Mouse (Mus musculus): ENCODE data around the gene Cers2. TPM values are rescaled to one million over a fixed set of nuclear protein-coding genes. Genes with fewer than 3 reads are reported as not detected.
"Not testable (repeated sequence)": the region's sequence is repeated elsewhere in the genome, so short reads cannot be mapped to it uniquely, and the experiment has no call there.

The Cers2 gene
- total RNA-seq, 2 experiments from 2014 or later, result 191 to 231 TPM

DNA sequence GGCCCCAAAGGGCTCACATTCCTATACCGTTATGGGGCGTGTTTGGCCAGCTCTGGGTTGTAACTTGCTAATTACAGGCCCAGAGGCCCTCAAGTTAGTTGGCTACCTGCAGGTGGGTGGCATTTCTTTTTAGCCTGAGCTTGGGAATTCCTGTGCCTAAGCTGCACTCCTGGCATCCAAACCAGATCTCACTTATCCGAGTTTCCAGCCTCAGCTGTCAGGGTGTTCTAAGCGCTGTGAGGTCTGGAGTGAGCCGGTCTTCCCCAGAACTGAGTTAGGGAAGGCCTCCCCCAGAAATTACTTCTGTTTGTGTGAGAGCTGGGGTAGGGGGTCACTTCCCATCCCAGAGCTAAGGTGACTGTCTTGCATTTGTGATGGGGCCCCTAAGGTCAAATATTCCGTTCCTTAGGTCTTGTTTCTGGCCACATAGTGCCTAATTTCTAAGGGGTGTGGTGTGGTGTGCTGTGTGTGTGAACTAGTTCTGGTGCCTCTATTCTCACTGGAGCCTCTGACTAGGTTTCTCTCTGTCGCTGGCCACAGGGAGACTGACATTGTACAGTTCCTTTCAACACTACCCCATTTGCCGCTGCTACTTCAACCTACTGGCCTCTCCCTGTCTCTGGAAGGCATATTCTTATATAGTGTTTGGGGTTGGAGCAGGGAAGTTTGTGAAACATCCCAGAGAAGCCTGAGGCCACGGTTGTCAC, 1.4 kb downstream of the Cers2 start:
- DNase-seq (ENCODE audit: low spot score in 2 of 2), result no peak

DNA sequence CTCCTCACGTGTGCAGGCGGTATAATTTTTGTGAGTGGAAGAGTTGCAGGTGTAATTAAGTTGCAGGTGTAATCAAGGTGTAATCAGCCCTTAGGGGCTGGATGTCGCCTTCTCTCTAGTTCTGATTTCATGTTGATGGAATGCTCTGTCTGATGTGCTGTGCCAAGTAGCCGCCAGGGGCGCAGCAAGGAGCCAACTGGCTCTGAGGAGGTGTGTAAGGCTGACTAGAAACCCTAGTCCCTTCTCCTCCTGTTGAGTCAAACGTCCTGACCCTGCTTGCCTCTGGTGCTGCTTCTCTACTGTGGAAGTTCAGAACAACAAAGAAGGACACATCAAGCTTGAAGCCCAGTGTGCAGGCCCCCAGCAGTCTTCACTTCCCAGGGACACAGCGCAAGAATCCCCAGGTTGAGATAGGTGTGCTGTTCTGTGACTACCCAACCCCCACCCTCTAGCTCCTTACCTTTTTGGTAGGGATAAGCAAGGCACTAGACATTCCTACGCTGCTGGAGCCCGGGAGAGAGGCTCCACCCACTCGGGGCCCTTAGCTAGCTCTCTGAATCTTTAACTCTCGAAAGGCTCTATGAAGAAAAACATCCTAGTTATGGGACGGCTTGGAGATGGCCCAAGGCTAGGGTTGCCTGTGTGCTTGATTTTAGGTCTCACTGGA, 3.0 kb downstream of the Cers2 start:
- peak in 1 of 2 experiments; percentile 46 for DNase-seq (ENCODE audit: low spot score in 2 of 2)

DNA sequence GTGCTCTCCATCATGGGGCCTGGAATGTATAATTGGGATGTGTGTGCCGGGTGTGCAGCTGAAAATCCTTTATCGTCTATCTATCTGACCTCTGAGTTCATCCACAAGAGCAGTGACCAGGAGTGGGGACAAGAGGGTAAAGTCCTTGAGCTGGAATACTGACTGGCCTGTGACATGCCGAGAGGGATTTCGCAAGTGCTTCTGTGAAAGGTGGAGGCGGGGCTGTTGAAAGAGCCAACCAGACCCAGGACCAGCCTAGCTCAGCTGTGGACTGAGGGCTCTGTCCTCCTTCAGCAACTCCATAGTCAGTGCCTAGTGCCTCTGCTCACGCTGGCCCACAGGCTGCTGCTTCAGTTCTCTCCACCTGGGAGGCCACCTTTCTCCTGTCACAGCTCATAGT, 4.0 kb downstream of the Cers2 start:
- peak; percentile 55 to 69 for DNase-seq (ENCODE audit: low spot score in 2 of 2)

DNA sequence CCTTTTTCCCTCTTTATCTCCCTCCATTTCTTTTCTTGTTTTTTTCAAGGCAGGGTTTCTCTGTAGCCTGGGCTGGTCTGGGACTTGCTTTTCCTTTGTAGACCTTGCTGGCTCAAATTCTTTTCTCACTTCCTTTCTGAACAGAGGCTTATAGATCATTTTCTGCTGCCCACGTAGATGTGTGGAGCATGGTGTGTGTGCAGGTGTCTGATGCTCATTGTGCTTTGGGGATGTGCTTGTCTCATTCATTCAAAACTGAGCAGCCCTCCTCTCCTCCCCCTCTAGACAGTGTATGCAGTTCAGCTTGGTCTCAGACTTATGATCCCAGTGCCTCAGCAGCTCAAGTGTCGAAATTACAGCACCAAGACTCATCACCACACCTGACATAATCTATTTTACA, 4.5 kb downstream of the Cers2 start:
- DNase-seq (ENCODE audit: low spot score in 2 of 2), result no peak

DNA sequence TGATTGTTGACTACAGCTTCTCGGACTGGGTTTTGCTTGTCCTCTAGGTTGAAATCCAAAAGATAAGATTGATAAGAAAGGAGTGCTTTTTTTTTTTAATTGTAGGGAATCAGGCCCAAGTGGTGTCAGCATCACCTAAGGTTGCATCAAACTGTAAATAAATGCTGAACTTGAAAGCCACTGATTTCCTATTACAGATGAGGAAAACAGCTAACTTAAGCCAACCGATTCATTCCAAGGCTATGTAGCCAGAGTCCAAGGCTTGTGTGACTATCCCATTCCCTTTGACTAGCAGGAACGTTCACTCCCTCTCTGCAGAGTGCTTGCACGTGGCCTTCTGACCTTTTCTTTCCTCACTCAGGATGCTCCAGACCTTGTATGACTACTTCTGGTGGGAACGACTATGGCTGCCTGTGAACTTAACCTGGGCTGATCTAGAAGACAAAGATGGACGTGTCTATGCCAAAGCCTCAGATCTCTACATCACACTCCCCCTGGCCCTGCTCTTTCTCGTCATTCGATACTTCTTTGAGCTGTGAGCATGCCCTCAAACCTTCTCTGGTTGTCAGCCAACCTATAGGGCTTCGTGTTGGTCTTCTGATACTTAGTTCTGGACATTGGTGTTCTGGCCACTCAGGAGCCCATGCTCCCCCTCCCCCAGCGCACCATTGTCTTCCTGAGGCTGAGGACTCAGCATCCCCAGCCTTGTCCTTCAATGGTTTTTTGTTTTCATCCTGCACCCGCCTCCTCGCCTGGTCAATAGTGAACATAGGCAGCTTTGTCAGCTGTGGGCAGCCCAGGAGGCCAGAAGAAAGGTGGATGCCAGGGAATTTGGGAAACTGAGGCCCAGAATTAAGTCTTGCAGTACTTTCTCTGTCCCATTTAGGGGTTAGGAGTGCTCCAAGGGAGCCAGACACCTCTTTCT, 5.4 kb downstream of the Cers2 start:
- no peak for DNase-seq (ENCODE audit: low spot score in 2 of 2)

DNA sequence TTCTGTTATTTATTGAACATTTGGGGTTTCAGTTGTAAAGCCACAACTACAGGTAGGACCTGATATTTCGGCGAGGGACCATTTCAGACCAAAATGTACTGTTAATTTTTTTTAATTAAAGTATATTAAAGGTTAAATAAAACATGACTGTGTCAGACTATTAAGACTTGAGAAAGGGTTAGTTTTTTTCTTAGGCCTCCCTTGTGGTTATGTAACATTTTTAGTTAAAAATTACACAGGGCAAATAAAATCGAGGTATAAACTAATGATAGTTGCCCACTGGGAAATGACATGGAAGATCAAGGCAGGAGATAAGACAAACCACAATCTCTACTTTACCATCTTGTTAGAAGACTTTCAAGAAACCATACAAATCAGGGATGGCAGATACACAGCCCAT, 8.8 kb downstream of the Cers2 start:
- no peak for DNase-seq (ENCODE audit: low spot score in 2 of 2)

DNA sequence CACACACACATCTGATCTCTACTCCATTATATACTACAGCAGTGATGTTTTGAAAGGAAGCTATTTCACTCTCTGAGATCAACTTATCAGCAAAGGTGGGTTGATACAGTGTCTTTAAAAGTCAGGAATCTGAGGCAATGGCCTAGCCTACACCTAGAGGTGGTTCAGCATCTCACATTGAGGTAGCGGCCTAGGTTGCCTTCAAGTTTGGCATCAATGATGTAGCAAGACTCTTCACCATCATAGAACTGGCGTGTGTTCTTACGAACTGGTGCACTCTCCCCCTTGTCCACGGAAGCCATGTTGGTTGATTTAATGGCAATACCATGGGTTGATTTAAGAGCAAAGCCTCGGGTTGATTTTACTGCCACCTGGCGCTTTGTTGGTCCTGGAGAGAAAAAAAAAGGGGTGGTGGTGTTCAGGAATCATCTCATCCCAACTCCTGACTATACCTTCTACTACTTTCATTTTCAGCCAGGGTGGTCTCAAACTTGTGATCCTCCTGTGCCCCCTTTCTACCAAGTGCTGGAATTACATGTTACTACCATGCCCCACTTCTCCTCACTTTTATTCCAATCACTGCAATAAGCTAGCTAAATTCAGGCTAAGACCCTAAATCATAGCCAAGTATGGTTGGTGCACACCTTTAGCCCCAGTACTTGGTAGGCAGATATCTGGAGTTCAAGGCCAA, 10.0 kb downstream of the Cers2 start:
- DNase-seq (ENCODE audit: low spot score in 2 of 2), result no peak

DNA sequence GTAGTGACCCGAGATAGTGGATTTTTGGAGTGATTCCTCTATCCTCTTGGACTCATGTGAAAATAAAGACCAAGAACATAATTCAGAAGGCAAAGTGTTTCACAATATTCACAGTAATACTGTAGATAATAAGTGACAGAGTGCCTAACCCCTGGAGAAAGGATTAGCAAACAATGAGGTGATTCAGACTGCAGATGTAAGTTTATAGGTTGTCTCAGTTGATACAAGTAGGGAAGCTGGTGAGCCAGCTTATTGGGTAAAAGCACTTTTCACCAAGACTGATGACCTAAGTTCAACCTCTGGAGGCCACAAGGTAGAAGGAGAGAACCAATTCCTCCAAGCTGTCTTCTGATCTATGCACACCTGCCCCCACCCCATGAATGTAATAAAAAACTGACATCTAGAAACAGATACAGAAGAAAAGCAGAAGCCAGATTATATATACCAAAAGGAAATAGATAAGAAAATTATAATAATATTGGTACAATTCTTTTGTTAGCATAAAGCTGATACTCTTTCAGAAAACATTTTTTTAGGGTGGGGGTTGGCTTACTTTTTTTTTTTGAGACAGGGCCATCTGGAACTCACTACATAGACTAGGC, 14.3 kb downstream of the Cers2 start:
- DNase-seq (ENCODE audit: low spot score in 2 of 2), result no peak

DNA sequence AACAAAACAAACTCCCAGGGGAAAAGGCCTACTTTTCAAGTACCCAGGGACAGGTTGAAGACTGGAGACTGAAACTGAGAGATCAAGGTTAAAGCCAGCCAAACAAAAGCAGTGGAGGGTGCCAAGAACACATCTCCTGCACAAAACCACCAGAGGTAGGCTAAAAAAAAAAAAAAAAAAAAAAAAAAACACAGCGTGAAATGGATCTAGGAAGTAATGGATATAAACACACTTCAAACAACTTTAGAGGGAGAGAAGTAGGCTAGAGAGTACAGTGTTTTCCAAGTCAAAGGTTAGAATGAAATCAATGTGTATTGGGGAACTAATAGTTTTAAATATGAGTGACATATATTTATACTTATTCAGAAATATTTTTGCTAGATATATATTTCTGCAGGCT, 16.9 kb downstream of the Cers2 start:
- DNase-seq (ENCODE audit: low spot score in 2 of 2), result no peak

DNA sequence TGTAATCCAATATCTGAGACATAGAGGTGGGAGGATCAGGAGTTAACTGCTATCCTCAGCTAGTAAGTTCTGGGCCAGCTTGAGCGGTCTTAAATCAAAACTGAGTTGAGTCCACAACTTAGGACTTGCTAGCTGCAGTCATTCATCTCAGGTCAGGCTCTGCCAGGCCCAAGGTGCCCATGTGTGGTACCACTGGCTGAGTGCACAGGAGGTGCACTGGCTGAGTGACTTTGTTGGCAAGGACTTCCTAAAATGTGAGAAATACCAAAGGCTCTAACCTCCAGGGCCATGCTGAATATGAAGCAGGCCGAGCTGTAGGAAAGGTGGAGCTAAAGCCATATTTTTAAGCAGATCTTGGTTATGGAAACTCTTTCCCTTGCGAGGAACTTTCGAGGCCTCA, 22.8 kb downstream of the Cers2 start:
- DNase-seq (ENCODE audit: low spot score in 2 of 2), result no peak

DNA sequence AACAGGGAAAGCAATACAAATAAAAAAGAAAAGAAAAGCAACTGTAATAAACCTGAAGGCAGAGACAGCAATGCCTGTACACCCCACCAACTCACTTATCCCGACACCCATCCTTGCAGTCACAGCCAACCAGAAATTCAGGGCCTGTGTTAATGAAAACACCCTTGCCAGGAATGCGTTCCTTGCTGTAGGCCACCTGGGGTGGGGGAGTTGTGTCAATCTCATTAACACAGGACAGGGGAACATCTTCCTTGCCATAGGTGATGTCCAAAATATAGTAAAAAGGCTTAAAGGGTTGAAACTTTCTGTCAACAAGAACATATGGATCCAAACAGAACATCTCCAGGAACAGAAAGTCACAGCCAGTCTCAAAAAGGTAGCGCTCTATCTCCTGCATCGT, 23.7 kb downstream of the Cers2 start:
- no peak for DNase-seq (ENCODE audit: low spot score in 2 of 2)

DNA sequence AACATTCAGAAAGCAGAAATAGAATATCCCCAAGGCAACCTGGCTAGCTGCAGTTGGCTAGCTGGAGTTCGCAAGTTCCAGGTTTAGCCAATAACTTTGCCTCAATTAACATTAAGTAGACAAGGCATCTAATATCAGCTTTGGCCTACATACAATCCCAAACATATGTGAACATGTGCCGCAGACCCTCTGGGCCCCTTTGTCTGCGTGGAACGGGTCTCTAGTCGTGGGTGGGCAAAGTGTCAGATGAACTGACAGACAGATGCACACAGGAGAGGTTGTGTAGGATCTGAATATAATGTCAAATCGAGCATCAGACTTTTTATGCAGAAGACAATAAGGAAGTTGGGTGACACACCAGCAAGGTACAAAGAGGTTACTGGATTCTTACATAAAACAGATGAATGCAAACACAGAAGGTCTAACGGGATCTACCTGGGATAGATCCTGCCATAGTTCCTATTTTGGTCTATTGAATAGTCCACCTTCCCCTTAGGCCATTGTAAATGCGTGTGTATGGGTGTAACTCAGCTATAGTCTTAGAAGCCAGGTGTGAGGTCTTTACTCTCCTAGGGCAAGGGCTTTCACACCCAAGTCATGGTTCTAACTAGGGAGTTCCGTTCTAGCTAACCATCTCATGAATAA, 28.9 kb downstream of the Cers2 start:
- DNase-seq (ENCODE audit: low spot score in 2 of 2), result not testable (repeated sequence)

DNA sequence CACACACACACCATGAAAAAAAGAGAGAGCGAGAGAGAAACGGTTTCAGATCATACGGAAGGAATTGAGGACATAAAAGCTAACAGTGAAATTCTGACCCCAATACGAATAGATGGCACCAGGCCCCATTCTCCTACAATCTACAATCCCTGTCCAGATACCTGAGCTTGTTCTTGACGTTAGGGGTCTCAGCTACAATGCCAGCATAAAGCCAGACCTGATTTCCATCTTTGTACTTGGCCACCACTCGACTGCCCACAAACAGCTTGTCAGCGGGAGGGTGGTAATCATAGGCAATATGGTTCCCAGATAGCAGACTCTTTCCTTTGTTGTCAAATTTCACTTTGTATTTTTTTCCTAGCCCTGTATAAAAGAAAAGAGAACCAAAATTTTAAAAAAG, 31.9 kb downstream of the Cers2 start:
- no peak for DNase-seq (ENCODE audit: low spot score in 2 of 2)

DNA sequence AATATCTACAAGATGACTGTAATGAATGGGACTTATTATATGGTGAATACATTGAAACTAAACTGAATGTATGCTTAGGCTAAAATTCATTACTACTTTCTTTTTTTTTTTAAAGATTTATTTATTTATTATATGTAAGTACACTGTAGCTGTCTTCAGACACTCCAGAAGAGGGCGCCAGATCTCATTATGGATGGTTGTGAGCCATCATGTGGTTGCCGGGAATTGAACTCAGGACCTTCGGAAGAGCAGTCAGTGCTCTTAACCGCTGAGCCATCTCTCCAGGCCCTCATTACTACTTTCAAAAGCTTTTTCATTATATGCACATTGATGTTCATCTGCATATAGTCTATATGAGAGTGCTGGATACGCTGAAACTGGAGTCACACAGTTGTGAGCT, 33.8 kb downstream of the Cers2 start:
- DNase-seq (ENCODE audit: low spot score in 2 of 2), result not testable (repeated sequence)

DNA sequence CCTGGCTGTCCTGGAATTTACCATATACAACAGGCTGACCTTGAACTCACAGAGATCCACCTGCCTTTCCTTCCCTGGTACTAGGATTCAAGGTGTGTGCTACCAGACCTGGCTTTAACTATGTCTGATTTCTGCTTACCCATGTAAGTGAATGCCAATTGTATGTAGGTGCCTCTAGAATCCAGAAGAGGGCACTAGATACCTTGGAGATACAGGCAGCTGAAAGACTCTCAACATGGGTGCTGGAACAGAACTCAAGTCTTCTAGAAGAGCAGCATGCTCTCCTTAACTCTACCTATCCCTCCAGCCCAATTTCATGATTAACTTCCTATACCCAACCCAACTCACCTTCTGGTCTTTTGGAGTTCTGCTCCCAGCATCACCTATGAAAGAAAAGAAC, 34.9 kb downstream of the Cers2 start:
- no peak for DNase-seq (ENCODE audit: low spot score in 2 of 2)

DNA sequence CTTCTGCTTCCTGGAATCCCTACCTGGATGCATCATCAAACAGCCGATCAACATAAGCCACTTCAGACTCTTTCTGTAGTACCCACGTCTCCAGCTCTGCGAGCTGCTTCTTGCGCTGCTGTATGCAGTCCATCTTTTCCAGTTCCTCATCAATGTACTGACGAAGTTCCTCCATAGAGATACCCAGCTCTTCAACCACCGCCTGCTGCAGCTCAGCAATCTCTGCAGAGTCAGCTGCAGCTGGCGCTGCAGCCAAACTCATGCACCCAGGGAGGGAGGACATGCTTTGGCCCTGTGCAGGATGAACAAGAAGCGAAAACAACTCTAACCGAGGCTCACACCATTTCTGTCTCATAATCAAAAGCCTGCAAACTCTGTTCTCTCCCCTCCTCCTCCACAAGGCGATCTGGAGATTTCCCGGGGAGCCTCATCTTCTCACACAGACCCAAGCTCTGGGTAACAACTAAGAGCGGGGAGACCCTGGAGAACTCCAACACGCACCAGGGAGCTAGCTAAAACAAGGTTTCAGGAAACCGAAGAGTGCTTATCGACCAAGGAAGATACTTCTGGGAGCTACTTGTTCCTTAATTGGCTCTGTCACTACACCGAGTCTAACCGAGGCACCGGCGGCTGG, 41.4 kb downstream of the Cers2 start:
- not testable (repeated sequence) for DNase-seq (ENCODE audit: low spot score in 2 of 2)

DNA sequence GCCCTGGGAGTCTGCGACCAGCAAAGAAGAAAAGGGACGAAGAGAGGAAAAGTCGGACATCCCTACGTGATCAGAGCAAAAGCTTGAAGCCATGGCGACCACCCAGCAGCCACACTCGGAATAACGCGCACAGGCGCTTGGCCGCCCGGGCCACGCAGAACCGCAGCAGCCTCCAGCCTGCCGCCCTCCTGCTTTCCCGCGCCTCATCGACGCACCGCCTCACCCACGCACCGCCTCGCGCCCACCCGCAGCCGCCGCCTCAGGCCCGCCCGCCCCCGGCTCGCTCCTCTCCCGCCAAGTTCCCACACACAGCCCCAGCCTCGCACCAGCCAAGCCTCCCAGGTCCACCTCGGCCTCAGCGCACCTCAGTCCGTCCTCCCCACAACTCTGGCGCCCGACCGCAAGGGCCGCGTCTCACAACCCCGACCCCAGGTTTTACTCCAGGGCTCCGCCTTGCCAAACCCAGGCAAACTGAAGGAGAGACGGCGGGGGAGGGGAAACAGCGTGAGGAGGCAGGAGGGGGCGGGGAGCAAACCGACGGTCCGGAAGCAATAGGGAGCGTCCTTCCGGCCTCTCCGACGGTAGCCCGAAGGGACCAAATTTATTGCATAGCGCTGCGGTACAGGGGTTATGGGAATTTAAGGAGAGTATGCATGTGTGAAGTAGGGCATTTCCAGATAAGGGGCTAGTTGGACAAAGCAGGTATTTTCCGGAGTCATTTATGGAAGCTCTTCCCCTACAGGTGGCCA, 42.3 kb downstream of the Cers2 start, which contains the start of gene Setdb1:
Setdb1 (minus strand) TSS at position 502 of the 749 bp plus-strand sequence.
- DNase-seq (ENCODE audit: low spot score in 2 of 2), result peak; percentile 95

DNA sequence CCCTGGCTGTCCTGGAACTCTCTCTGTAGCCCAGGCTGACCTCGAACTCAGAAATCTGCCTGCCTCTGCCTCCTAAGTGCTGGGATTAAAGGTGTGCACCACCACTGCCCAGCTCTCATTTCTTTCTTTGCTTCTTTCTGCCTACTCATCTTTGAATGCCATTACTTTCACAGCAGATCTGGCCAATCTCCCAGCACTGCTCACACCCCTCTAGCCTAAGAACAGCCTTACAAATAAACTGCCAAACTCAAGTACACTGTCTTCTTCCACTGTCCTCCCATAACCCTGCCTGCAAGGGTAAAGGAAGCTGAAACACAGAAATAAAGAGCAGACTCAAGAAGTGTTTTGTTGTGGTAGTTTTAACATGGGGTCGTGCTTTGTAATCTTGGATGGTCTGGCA, 43.2 kb downstream of the Cers2 start:
- no peak for DNase-seq (ENCODE audit: low spot score in 2 of 2)

DNA sequence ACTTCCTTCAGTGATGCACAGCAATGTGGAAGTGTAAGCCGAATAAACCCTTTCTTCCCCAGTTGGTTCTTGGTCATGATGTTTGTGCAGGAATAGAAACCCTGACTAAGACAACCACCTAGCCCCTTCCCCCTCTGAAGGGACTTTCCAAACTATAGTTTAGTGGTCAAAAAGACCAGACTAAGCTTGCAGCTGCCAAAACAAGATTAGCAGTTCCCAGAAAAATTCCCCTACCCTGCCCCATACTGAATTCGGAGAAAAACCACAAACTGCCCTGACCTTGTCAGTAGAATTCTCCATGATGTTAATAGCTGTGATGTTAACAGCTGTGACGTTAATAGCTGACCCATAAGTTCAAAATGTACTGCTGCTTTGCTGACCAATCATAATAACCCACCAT, 45.7 kb downstream of the Cers2 start:
- DNase-seq (ENCODE audit: low spot score in 2 of 2), result not testable (repeated sequence)
